Mouse (Mus musculus): Measurements from ENCODE around the gene Cstf2t. TPM values are rescaled to one million over a fixed set of nuclear protein-coding genes. Genes with fewer than 3 reads are reported as not detected.

Cstf2t gene
- polyA plus RNA-seq, 1 experiment from 2014 or later: 21.4 TPM

GRCm38 (mm10) chr19:31097857-31098256, 15.2 kb downstream of the Cstf2t start:
- no peak for ATAC-seq
- H3K4me2 ChIP-seq (replicated peaks; ENCODE audit: low read depth, low read length): no peak overlapping the region
- no peaks in the 10 kb centered on the region for H3K9me3 ChIP-seq (ENCODE audit: low read length)
- no peak overlapping the region for H3K9ac ChIP-seq (replicated peaks; ENCODE audit: low read depth)
- DNase-seq (ENCODE audit: low spot score): no peak
- H3K4me1 ChIP-seq (ENCODE audit: insufficient read depth, low read depth, low read length): no peaks in the 10 kb centered on the region
- no peaks in the 10 kb centered on the region for H3K27me3 ChIP-seq (replicated peaks; ENCODE audit: insufficient read depth, low read length)
- H3K36me3 ChIP-seq (ENCODE audit: insufficient read depth, low read length): no peaks in the 10 kb centered on the region
- no peak for TF ChIP-seq EP300 (IDR thresholded peaks at IDR 0.05)
- no peak for TF ChIP-seq CTCF (IDR thresholded peaks at IDR 0.05)
- no peak overlapping the region for H3K4me3 ChIP-seq (ENCODE audit: low read depth, low read length)
- 63% methylated on average over 3 of the region's 3 CpGs for WGBS
- H3K27ac ChIP-seq (ENCODE audit: low read length): no peak overlapping the region

DNA sequence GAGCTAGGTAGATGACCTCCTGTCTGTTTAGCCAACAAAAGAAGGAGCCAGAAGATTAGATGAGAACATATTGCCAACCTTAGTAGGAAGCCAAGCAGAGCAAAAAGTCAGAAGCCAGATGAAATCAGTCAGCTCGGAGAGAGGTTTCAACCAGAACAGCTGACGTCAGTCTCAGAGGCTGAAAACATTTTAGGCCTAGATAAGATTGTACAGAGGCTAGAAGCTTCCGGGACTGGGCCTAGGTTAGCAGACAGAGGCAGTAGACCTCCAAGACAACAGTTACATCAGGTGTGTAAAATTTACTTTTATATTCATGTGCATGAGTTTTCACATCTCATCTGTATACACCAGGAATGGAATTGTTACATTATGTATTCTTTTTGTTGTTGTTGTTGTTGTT, 16.7 kb downstream of the Cstf2t start:
- no peak for ATAC-seq
- TF ChIP-seq EP300 (IDR thresholded peaks at IDR 0.05) (no peak), CTCF (IDR thresholded peaks at IDR 0.05) (no peak)
- Histone ChIP-seq H3K4me3 (ENCODE audit: low read depth, low read length) (no peak overlapping the region), H3K27me3 (replicated peaks; ENCODE audit: insufficient read depth, low read length) (no peaks in the 10 kb centered on the region), H3K9ac (replicated peaks; ENCODE audit: low read depth) (no peak overlapping the region), H3K4me1 (ENCODE audit: insufficient read depth, low read depth, low read length) (no peaks in the 10 kb centered on the region), H3K4me2 (replicated peaks; ENCODE audit: low read depth, low read length) (no peak overlapping the region), H3K36me3 (ENCODE audit: insufficient read depth, low read length) (no peaks in the 10 kb centered on the region), H3K9me3 (ENCODE audit: low read length) (no peaks in the 10 kb centered on the region), H3K27ac (ENCODE audit: low read length) (no peak overlapping the region)
- WGBS: 70% methylated on average over 3 of the region's 3 CpGs
- no peak for DNase-seq (ENCODE audit: low spot score)

- ATAC-seq: no peak
- WGBS: 69% methylated on average over 6 of the region's 6 CpGs
Observed at GRCm38 (mm10) chr19:31104764-31105163, 22.1 kb downstream of the Cstf2t start.

DNA sequence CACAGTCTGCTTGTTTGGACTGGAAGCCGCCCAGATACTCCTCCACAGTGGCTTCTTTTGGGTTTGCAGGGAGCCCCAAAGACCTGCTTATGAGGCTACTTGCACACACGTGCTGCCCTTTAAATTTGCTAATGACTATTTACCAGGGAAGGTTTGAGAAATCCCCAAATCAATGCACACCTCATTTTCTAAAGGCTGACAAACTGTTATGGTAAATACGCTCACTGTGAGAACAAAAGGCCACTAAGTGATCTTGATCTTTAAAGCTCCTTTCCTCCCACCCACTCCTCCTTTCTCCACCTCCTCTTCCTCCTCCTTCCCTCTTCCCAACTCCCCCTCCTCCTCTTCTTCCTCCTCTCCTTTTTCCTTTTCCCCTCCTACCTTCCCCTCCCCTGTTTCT, 23.4 kb downstream of the Cstf2t start:
- 45% methylated on average over 3 of the region's 3 CpGs for WGBS
- ATAC-seq: no peak

More at GRCm38 (mm10) chr19:31104764-31105163, 22.1 kb downstream of the Cstf2t start:
- no peak for DNase-seq (ENCODE audit: low spot score)
- Histone ChIP-seq H3K36me3 (ENCODE audit: insufficient read depth, low read length) (no peaks in the 10 kb centered on the region), H3K9me3 (ENCODE audit: low read length) (no peaks in the 10 kb centered on the region), H3K4me2 (replicated peaks; ENCODE audit: low read depth, low read length) (no peak overlapping the region), H3K9ac (replicated peaks; ENCODE audit: low read depth) (no peak overlapping the region), H3K4me1 (ENCODE audit: insufficient read depth, low read depth, low read length) (no peaks in the 10 kb centered on the region; the same call in 1 of the 2 replicates), H3K27ac (ENCODE audit: low read length) (no peak overlapping the region), H3K4me3 (ENCODE audit: low read depth, low read length) (no peak overlapping the region), H3K27me3 (replicated peaks; ENCODE audit: insufficient read depth, low read length) (no peaks in the 10 kb centered on the region)
- TF ChIP-seq CTCF (IDR thresholded peaks at IDR 0.05): no peak
- TF ChIP-seq EP300 (IDR thresholded peaks at IDR 0.05): no peak

DNA sequence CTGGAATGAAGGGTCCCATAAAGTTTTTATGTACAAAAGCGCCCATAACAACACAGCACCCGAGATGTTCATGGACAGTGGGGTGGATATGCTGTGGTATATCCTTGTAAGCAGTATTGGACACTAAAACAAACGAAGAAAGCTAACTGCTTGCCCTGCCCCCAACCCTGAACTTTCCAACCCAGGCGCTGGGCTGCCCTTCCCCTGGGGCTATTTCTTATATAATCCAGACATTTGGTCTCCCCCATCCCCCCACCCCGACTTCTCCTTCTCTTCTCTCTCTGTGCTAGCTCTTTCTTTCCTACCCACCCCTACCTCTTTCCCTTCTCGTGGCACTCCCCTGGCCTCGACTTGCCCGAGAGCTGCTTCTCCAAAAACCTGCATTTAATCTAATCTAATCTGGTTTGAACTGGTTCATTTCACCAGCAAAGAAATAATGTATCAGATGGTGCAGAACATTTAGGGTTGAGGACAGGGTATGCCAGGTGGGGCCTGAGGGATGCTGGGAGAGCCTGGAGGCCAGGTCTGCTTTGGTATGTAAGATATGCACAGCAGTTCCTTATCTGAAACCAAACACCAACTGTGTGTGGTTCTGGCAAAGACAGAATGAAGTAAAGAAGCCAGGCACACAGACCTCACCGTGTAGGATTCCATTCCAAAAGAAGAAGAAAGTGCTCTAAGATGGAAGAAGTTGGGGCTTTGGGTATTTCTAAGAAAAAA, 24.4 kb downstream of the Cstf2t start:
- WGBS: 36% methylated on average over 9 of the region's 9 CpGs
- ATAC-seq (no peak), DNase-seq (ENCODE audit: low spot score) (no peak)
- TF ChIP-seq CTCF (IDR thresholded peaks at IDR 0.05): no peak
- TF ChIP-seq EP300 (IDR thresholded peaks at IDR 0.05): no peak
- H3K9ac ChIP-seq (replicated peaks; ENCODE audit: low read depth): no peak overlapping the region
- no peak overlapping the region for H3K27ac ChIP-seq (ENCODE audit: low read length)
- H3K27me3 ChIP-seq (replicated peaks; ENCODE audit: insufficient read depth, low read length): no peaks in the 10 kb centered on the region
- H3K4me2 ChIP-seq (replicated peaks; ENCODE audit: low read depth, low read length): no peak overlapping the region
- H3K4me1 ChIP-seq (ENCODE audit: insufficient read depth, low read depth, low read length): no peaks in the 10 kb centered on the region; the same call in 1 of the 2 replicates
- H3K9me3 ChIP-seq (ENCODE audit: low read length): no peaks in the 10 kb centered on the region
- no peak overlapping the region for H3K4me3 ChIP-seq (ENCODE audit: low read depth, low read length)
- no peaks in the 10 kb centered on the region for H3K36me3 ChIP-seq (ENCODE audit: insufficient read depth, low read length)

More for the DNA sequence above, 23.4 kb downstream of the Cstf2t start:
- no peak overlapping the region for H3K9ac ChIP-seq (replicated peaks; ENCODE audit: low read depth)
- no peak overlapping the region for H3K27ac ChIP-seq (ENCODE audit: low read length)
- H3K4me2 ChIP-seq (replicated peaks; ENCODE audit: low read depth, low read length): no peak overlapping the region
- TF ChIP-seq CTCF (IDR thresholded peaks at IDR 0.05): no peak
- no peak for TF ChIP-seq EP300 (IDR thresholded peaks at IDR 0.05)
- DNase-seq (ENCODE audit: low spot score): no peak
- no peaks in the 10 kb centered on the region for H3K36me3 ChIP-seq (ENCODE audit: insufficient read depth, low read length)
- no peaks in the 10 kb centered on the region for H3K9me3 ChIP-seq (ENCODE audit: low read length)
- H3K4me1 ChIP-seq (ENCODE audit: insufficient read depth, low read depth, low read length): no peaks in the 10 kb centered on the region; the same call in 1 of the 2 replicates
- no peaks in the 10 kb centered on the region for H3K27me3 ChIP-seq (replicated peaks; ENCODE audit: insufficient read depth, low read length)
- H3K4me3 ChIP-seq (ENCODE audit: low read depth, low read length): no peak overlapping the region

DNA sequence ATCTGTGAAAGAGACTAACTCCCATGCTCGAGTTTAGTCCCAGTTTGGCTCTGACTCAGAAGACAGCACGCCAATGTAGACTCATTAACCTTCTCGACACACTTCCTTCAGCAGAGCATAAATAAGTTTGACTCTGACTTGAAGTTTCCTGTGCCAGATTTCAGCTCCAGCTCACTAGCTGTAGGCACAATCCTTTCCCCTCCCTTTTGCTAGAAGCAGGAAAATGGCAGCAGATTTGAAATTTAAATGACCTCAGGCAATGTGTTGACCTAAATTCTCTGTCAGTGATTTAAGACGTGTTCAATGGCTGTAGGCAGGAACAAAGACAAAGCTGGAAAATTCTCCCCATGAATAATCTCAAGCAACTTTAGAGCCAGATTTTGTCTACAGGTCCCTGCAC, 32.1 kb downstream of the Cstf2t start:
- Histone ChIP-seq H3K4me2 (replicated peaks; ENCODE audit: low read depth, low read length) (no peak overlapping the region), H3K36me3 (ENCODE audit: insufficient read depth, low read length) (no peaks in the 10 kb centered on the region), H3K27ac (ENCODE audit: low read length) (no peak overlapping the region), H3K27me3 (replicated peaks; ENCODE audit: insufficient read depth, low read length) (no peaks in the 10 kb centered on the region), H3K4me3 (ENCODE audit: low read depth, low read length) (no peak overlapping the region), H3K4me1 (ENCODE audit: insufficient read depth, low read depth, low read length) (no peaks in the 10 kb centered on the region), H3K9me3 (ENCODE audit: low read length) (no peaks in the 10 kb centered on the region), H3K9ac (replicated peaks; ENCODE audit: low read depth) (no peak overlapping the region)
- DNase-seq (ENCODE audit: low spot score): peak; percentile 25
- TF ChIP-seq CTCF (IDR thresholded peaks at IDR 0.05): no peak
- no peak for TF ChIP-seq EP300 (IDR thresholded peaks at IDR 0.05)
- peak; percentile 23; the same call in 1 of the 2 replicates for ATAC-seq
- WGBS: 34% methylated on average over 4 of the region's 4 CpGs

Data from lung, postnatal 0 days (tissue).